In the genomic region with DNA sequence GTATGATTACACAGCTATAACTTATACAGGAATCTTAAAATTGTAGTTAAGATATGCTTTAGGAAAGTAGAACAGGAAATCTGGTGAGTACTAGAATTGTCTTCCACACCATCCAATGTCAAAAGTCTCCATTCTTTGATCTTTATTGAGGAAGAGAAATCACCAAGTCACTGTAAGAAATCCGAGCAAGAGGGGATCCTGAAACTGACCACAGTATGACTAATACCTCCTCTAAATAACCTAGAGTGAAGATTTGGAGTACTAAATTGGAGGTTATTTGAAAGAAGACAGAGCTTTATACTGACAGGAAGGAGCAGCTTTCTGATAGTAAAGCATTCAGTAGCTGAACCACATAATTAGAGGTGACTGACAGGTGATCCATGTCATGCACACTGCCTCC, we compare ENCODE assay signal across 18 mouse cellular contexts.
"Had no signal": no experiment of that assay in that cellular context is flagged by ENCODE, and none has a peak within 500 bp of the region (broad histone marks: within the 10 kb centered on the region; RNA-seq: fewer than 3 reads in every experiment).

No protein-coding gene starts in this region.

- DNase-seq: liver, embryonic 13.5 days; liver, postnatal 0 days; lung, adult 2 months; lung, postnatal 14 days; lung, postnatal 36 days; right cerebral cortex, postnatal 25 days; thymus, adult 2 months; thymus, postnatal 25 days; thymus, postnatal 4 days had no signal

- H3K4me1 ChIP-seq: liver, embryonic 13.5 days; liver, embryonic 15.5 days; lung, embryonic 15.5 days; midbrain, embryonic 10.5 days; midbrain, embryonic 13.5 days; midbrain, embryonic 15.5 days; neural tube, embryonic 12.5 days; stomach, embryonic 15.5 days had no signal

- ATAC-seq: liver, postnatal 0 days; lung, postnatal 0 days; midbrain, embryonic 13.5 days; midbrain, embryonic 15.5 days had no signal

- H3K4me3 ChIP-seq: liver, embryonic 13.5 days; liver, embryonic 15.5 days; lung, embryonic 15.5 days; midbrain, embryonic 10.5 days; midbrain, embryonic 13.5 days; midbrain, embryonic 15.5 days; neural tube, embryonic 12.5 days; stomach, embryonic 15.5 days had no signal

- H3K27ac ChIP-seq: liver, embryonic 13.5 days; liver, embryonic 15.5 days; lung, embryonic 15.5 days; midbrain, embryonic 10.5 days; midbrain, embryonic 13.5 days; midbrain, embryonic 15.5 days; neural tube, embryonic 12.5 days; stomach, embryonic 15.5 days; stomach, postnatal 0 days had no signal
